Mouse (Mus musculus) midbrain, embryonic 16.5 days (tissue): Measurements from ENCODE around the gene Pkm. TPM values are rescaled to one million over a fixed set of nuclear protein-coding genes. Genes with fewer than 3 reads are reported as not detected.

Experiments used
- ATAC-seq: fragments of 200-750 bp; cut with Nextera tagmentation; 2 replicates; pipeline ENCODE4 v1.8.0; 2017; ENCODE audit warnings: moderate TSS enrichment
- H3K27ac ChIP-seq: fragments of 300-500 bp; sonication (generic); 2 replicates; pipeline ENCODE4 v1.5.1; 2014; ENCODE audit warnings: mild to moderate bottlenecking, low read length, mixed read lengths
- H3K27me3 ChIP-seq: fragments of 300-500 bp; sonication (generic); 2 replicates; pipeline ENCODE4 v1.6.1; 2014; ENCODE audit warnings: low read depth, low read length, mixed read lengths; ENCODE audit not compliant: control insufficient read depth, insufficient read depth
- H3K36me3 ChIP-seq: fragments of 300-500 bp; sonication (generic); 2 replicates; pipeline ENCODE4 v1.6.1; 2014; ENCODE audit warnings: mild to moderate bottlenecking, low read length, moderate library complexity, mixed read lengths; ENCODE audit not compliant: control insufficient read depth, insufficient read depth
- H3K4me1 ChIP-seq: fragments of 300-500 bp; sonication (generic); 2 replicates; pipeline ENCODE4 v1.6.1; 2014; ENCODE audit warnings: mild to moderate bottlenecking, low read length, mixed read lengths; ENCODE audit not compliant: control insufficient read depth, insufficient read depth
- H3K4me2 ChIP-seq: fragments of 300-500 bp; sonication (generic); 2 replicates; pipeline ENCODE4 v1.6.1; 2014; ENCODE audit warnings: mild to moderate bottlenecking, low read length, mixed read lengths
- H3K4me3 ChIP-seq: fragments of 300-500 bp; sonication (generic); 2 replicates; pipeline ENCODE4 v1.5.1; 2014; ENCODE audit warnings: low read depth, mild to moderate bottlenecking, low read length, moderate library complexity, mixed read lengths
- H3K9ac ChIP-seq: fragments of 300-500 bp; sonication (generic); 2 replicates; pipeline ENCODE4 v1.6.1; 2014; ENCODE audit warnings: low read depth, low read length, mixed read lengths
- H3K9me3 ChIP-seq: fragments of 300-500 bp; sonication (generic); replicated peaks from 2 replicates; pipeline ENCODE4 v1.6.1; 2014; ENCODE audit warnings: mild to moderate bottlenecking, low read length, mixed read lengths; ENCODE audit not compliant: control insufficient read depth, poor library complexity, severe bottlenecking
- WGBS: fragments of 180-500 bp; shearing (Covaris S2); extraction: QIAGEN DNeasy Blood & Tissue Kit; methylation state at CpG from one replicate; pipeline ENCODE4 v1.1.7; 2014; 5-methylcytosine and 5-hydroxymethylcytosine counted together
- polyA plus RNA-seq: library from polyadenylated mRNA; unstranded; fragments of >200 nt; fragmentation: Nextera tagmentation; extraction: Ambion mirVana; gene quantifications from 2 replicates; pipeline ENCODE4 v1.2.1, GENCODE M21; 2015

Pkm gene
- polyA plus RNA-seq, 1 experiment from 2014 or later, result 962 TPM

GRCm38 (mm10) chr9:59694571-59695450, 38.6 kb downstream of the Pkm start:
- Histone ChIP-seq H3K4me3 (no peak overlapping the region), H3K27ac (no peak overlapping the region), H3K27me3 (no peaks in the 10 kb centered on the region), H3K9ac (no peak overlapping the region), H3K4me2 (no peak overlapping the region), H3K36me3 (no peaks in the 10 kb centered on the region), H3K9me3 (no peaks in the 10 kb centered on the region), H3K4me1 (no peaks in the 10 kb centered on the region; the same call in 1 of the 2 replicates)
- no peak for ATAC-seq
- 69% methylated on average over 16 of the region's 16 CpGs for WGBS

DNA sequence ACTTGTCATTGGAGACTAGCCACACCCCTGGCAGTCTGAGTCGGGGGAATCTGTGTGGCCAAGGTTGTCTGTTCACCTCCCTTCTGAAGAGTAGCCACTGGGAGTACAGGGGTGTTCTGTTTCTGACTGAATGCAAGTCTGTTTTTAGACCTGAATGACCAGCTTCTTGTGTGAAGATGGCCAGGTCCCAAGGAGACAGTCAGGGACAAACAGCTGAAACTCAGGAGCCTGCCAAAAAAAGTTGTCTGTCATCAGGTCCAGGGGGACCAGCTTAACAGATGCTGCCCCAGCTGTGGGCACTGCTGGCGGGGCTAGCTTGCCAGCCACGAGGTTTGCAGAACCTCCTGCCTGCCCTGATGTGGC, 39.3 kb downstream of the Pkm start:
- 56% methylated on average over 3 of the region's 3 CpGs for WGBS
- no peak overlapping the region for H3K9ac ChIP-seq
- H3K4me3 ChIP-seq, result no peak overlapping the region
- H3K36me3 ChIP-seq, result no peaks in the 10 kb centered on the region
- H3K9me3 ChIP-seq, result no peaks in the 10 kb centered on the region
- ATAC-seq, result no peak
- no peak overlapping the region for H3K4me2 ChIP-seq
- H3K4me1 ChIP-seq, result no peaks in the 10 kb centered on the region; the same call in 1 of the 2 replicates
- H3K27me3 ChIP-seq, result no peaks in the 10 kb centered on the region
- H3K27ac ChIP-seq, result no peak overlapping the region

DNA sequence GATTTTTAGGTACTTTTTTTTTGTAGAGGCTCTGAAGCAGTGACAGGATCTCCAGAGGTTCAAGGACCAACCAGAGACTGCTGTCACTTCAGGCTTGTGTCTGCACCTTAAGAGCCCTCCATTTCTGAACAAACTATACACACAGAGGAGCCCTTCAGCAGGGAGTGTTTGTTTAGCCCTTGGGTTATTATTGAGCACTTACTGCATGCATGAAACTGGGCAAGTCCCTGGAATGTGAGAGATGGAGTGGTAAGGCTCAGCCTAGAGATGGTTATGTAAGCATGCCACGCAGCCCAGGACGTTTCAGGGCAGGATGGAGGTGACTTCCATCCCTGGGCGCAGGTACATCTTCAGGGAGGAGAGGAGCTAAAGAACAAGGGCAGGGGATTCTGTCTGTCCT, 40.2 kb downstream of the Pkm start:
- Histone ChIP-seq H3K36me3 (no peaks in the 10 kb centered on the region), H3K9ac (no peak overlapping the region), H3K4me3 (no peak overlapping the region), H3K27ac (no peak overlapping the region), H3K4me1 (no peaks in the 10 kb centered on the region; the same call in 1 of the 2 replicates), H3K9me3 (no peaks in the 10 kb centered on the region), H3K4me2 (no peak overlapping the region), H3K27me3 (no peaks in the 10 kb centered on the region)
- WGBS, result 82% methylated on average over 3 of the region's 3 CpGs
- ATAC-seq, result no peak

DNA sequence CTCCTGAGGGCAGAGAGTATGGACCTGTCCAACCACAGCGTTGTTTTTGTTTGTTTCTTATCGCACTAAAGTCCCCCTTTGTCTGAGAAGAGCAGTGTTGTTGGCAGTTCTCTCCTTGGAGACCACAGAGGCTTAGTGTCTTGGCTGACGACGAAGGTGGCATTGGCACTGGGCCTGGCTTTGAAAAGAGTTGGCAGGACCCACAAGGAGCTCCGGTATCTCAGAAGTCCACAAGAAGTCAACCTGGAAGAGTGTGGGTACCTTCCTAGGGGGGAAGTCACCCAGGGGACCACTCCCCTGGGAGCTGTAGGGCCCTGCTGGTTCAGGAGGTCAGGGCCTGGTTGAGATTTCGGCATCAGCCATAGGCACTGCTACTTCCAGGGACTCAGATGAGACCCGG, 44.9 kb downstream of the Pkm start:
- Histone ChIP-seq H3K9ac (no peak overlapping the region), H3K4me1 (no peaks in the 10 kb centered on the region), H3K4me3 (no peak overlapping the region), H3K4me2 (no peak overlapping the region), H3K9me3 (no peaks in the 10 kb centered on the region), H3K36me3 (no peaks in the 10 kb centered on the region), H3K27ac (no peak overlapping the region), H3K27me3 (no peaks in the 10 kb centered on the region)
- no peak for ATAC-seq
- WGBS, result 72% methylated on average over 7 of the region's 7 CpGs

DNA sequence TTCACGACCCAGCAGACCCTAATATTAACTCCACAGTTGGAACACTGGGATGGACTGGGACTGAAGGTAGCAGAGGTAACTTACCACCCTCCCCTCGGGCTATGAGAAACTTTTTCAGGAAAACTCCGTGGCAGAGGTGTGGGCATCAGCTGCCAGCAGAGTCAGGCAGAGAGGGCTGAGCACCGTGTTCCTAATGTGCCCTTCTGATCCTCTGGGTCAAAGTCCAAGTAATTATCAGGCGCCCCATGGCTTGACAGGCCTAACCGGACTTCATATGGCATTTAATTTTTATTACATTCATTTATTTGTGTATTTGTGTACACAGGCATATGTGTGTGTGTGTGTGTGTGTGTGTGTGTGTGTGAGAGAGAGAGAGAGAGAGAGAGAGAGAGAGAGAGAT, 46.9 kb downstream of the Pkm start:
- 82% methylated on average over 6 of the region's 6 CpGs for WGBS
- Histone ChIP-seq H3K4me3 (no peak overlapping the region), H3K9ac (no peak overlapping the region), H3K4me2 (no peak overlapping the region), H3K27me3 (no peaks in the 10 kb centered on the region), H3K4me1 (no peaks in the 10 kb centered on the region), H3K9me3 (no peaks in the 10 kb centered on the region), H3K36me3 (no peaks in the 10 kb centered on the region), H3K27ac (no peak overlapping the region)
- no peak for ATAC-seq

DNA sequence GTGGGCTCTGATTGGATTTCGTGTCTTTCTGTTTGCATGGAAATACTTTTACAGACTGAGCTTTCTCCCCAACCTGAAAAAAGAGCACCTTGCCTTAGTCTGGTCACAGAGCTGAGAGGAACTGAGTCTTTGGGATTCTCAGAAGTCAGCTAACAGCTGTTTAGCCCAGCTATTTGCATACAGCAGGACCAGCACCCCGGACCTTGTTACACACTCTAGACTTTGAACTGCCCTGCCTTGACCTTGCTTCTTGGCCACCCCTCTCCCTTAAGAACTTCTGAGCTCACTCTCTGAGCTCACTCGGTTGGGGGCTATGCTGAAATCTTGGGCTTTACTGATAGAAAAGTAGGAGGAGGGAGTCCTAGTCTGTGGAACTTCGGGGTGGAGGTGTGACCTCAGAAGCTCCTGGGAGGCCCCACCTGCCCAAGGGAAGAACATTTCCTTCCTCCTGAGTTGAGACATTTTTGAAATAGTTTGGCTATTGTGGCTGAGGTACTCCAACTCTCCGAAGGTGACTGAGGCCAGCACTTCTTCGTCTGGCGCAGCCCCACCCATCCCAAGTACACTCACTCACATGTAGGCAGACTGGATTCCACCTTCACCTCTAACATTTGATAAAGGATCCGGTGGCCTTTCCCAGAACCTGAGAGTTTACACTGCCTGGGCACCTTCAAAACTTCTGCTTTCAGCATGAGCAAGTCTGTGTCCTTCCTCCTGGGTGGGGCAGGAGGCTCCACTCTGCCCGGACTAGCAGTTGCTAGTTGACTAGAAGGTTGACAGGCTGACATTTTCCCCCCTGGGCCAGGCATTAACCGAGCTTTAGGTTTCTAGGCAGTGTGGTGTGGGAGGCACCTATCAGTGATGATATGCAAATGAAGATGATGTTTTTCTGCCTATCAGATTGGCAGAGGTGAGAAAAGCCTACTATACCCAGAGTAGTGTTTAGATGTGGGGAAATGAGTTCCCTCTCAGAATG, 51.0 kb downstream of the Pkm start:
- H3K9ac ChIP-seq, result no peak overlapping the region
- no peak overlapping the region for H3K4me2 ChIP-seq
- H3K27ac ChIP-seq, result no peak overlapping the region
- 69% methylated on average over 10 of the region's 10 CpGs for WGBS
- no peaks in the 10 kb centered on the region for H3K36me3 ChIP-seq
- H3K4me3 ChIP-seq, result no peak overlapping the region
- no peaks in the 10 kb centered on the region for H3K4me1 ChIP-seq
- H3K9me3 ChIP-seq, result no peaks in the 10 kb centered on the region
- no peak for ATAC-seq
- H3K27me3 ChIP-seq, result no peaks in the 10 kb centered on the region

DNA sequence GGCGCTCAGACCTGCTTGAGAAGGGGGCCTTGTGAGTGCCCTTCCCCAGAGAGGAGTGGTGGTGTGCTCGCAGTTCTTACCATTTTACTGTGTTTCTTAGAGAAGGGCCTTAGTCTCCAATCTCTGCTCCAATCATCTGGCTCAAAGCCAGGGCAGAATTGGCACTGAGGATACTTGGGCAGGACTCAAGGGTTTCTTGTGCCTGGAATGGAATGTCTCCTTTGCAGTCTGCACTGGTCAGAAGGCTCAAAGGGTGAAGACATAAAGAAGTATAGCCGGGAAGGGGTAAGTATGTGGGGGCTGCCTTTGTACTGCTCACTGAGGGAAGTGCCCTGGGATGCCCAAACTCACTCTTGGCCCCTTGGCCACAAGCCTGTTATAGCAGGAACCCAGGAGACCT, 53.1 kb downstream of the Pkm start:
- Histone ChIP-seq H3K4me2 (no peak overlapping the region), H3K4me1 (no peaks in the 10 kb centered on the region), H3K36me3 (no peaks in the 10 kb centered on the region), H3K9me3 (no peaks in the 10 kb centered on the region), H3K27ac (no peak overlapping the region), H3K9ac (no peak overlapping the region), H3K4me3 (no peak overlapping the region), H3K27me3 (no peaks in the 10 kb centered on the region)
- WGBS, result 82% methylated on average over 3 of the region's 3 CpGs
- no peak for ATAC-seq

GRCm38 (mm10) chr9:59716275-59716898, 60.2 kb downstream of the Pkm start:
- no peak overlapping the region for H3K4me2 ChIP-seq
- no peaks in the 10 kb centered on the region for H3K36me3 ChIP-seq
- no peak overlapping the region for H3K27ac ChIP-seq
- no peak for ATAC-seq
- no peaks in the 10 kb centered on the region for H3K27me3 ChIP-seq
- no peaks in the 10 kb centered on the region for H3K9me3 ChIP-seq
- no peak overlapping the region for H3K4me3 ChIP-seq
- no peak overlapping the region for H3K9ac ChIP-seq
- no peaks in the 10 kb centered on the region for H3K4me1 ChIP-seq
- WGBS, result 72% methylated on average over 7 of the region's 7 CpGs
